Mouse (Mus musculus): ENCODE data around the gene Akap13.

The Akap13 gene

GRCm38 (mm10) chr7:75620976-75621375 lies 165.6 kb downstream of the Akap13 start:
- CTCF ChIA-PET: interaction anchor here (0.6 kb wide), 1 partner anchor 78 kb away, joined by 5 read pairs; no protein-coding TSS in a partner anchor

GRCm38 (mm10) chr7:75627831-75628230 lies 172.5 kb downstream of the Akap13 start:
- CTCF ChIA-PET: interaction anchor here (0.6 kb wide), 1 partner anchor 64 kb away, joined by 7 read pairs; no protein-coding TSS in a partner anchor

- CTCF ChIA-PET: no interaction called here
These were observed 174.3 kb downstream of the Akap13 start for GRCm38 (mm10) chr7:75629669-75630068.

- CTCF ChIA-PET: no interaction called here
These were observed 177.6 kb downstream of the Akap13 start for GRCm38 (mm10) chr7:75632941-75633340.

GRCm38 (mm10) chr7:75633393-75633792 lies 178.1 kb downstream of the Akap13 start:
- CTCF ChIA-PET: no interaction called here

GRCm38 (mm10) chr7:75633807-75634526 lies 178.6 kb downstream of the Akap13 start:
- CTCF ChIA-PET: interaction anchor here (0.6 kb wide), 1 partner anchor 156 kb away, joined by 3 read pairs; no protein-coding TSS in a partner anchor

- CTCF ChIA-PET: interaction anchor here (1.7 kb wide), 1 partner anchor 10 kb away, joined by 4 read pairs; no protein-coding TSS in a partner anchor
These were observed 183.4 kb downstream of the Akap13 start for GRCm38 (mm10) chr7:75638769-75639168.

GRCm38 (mm10) chr7:75639541-75639940 lies 184.2 kb downstream of the Akap13 start:
- CTCF ChIA-PET: interaction anchor here (1.7 kb wide), 1 partner anchor 9 kb away, joined by 4 read pairs; no protein-coding TSS in a partner anchor

GRCm38 (mm10) chr7:75640074-75640473 lies 184.7 kb downstream of the Akap13 start:
- CTCF ChIA-PET: interaction anchor here (1.7 kb wide), 1 partner anchor 9 kb away, joined by 4 read pairs; no protein-coding TSS in a partner anchor

- CTCF ChIA-PET: interaction anchor here (1.0 kb wide), 1 partner anchor 12 kb away, joined by 3 read pairs; no protein-coding TSS in a partner anchor
These were observed 185.3 kb downstream of the Akap13 start for GRCm38 (mm10) chr7:75640671-75641070.

GRCm38 (mm10) chr7:75641415-75642177 lies 186.3 kb downstream of the Akap13 start:
- CTCF ChIA-PET: interaction anchor here (1.0 kb wide), 1 partner anchor 11 kb away, joined by 3 read pairs; no protein-coding TSS in a partner anchor

GRCm38 (mm10) chr7:75642178-75642777 lies 186.9 kb downstream of the Akap13 start:
- CTCF ChIA-PET: no interaction called here

GRCm38 (mm10) chr7:75642846-75643563 lies 187.7 kb downstream of the Akap13 start:
- CTCF ChIA-PET: interaction anchor here (0.6 to 0.9 kb wide), 3 partner anchors 24 to 132 kb away, joined by 3 to 6 read pairs (median 3); no protein-coding TSS in a partner anchor

- CTCF ChIA-PET: interaction anchor here (0.6 to 0.7 kb wide), 2 partner anchors 25 to 133 kb away, joined by 3 read pairs; no protein-coding TSS in a partner anchor
These were observed 188.7 kb downstream of the Akap13 start for GRCm38 (mm10) chr7:75643986-75644385.

- CTCF ChIA-PET: no interaction called here
These were observed 189.3 kb downstream of the Akap13 start for GRCm38 (mm10) chr7:75644585-75644984.

GRCm38 (mm10) chr7:75645156-75645933 lies 190.0 kb downstream of the Akap13 start:
- CTCF ChIA-PET: no interaction called here

GRCm38 (mm10) chr7:75648051-75648450 lies 192.7 kb downstream of the Akap13 start:
- CTCF ChIA-PET: interaction anchor here (0.6 kb wide), 1 partner anchor 11 kb away, joined by 3 read pairs; no protein-coding TSS in a partner anchor

- CTCF ChIA-PET: interaction anchor here (0.9 to 1.4 kb wide), 2 partner anchors 9 to 75 kb away, joined by 3 to 4 read pairs; no protein-coding TSS in a partner anchor
These were observed 193.6 kb downstream of the Akap13 start for GRCm38 (mm10) chr7:75648961-75649360.

- CTCF ChIA-PET: no interaction called here
These were observed 194.6 kb downstream of the Akap13 start for GRCm38 (mm10) chr7:75649966-75650365.

- CTCF ChIA-PET: no interaction called here
These were observed 198.5 kb downstream of the Akap13 start for GRCm38 (mm10) chr7:75653684-75654317.

Data from spleen, embryonic (tissue).